Mouse (Mus musculus) liver, adult 2 months (tissue): ENCODE measurements around the gene Abcc12.

Experiments used
- CTCF ChIP-seq: fragments of 200-500 bp; IDR thresholded peaks from 2 replicates; pipeline ENCODE4 v1.5.1; 2011; ENCODE audit warnings: low read depth, low read length, control low read depth
- POLR2A ChIP-seq: fragments of 200-500 bp; IDR thresholded peaks from 2 replicates; pipeline ENCODE4 v1.6.1; 2011; ENCODE audit warnings: low read length, control low read depth; ENCODE audit not compliant: insufficient read depth; ENCODE audit errors: extremely low read depth

GRCm38 (mm10) chr8:86561737-86562136 lies 18.7 kb downstream of the Abcc12 start:
- TF ChIP-seq CTCF = no peak
- no peak for TF ChIP-seq POLR2A
